Mouse (Mus musculus) right cerebral cortex, postnatal 10 days (tissue): ENCODE data around the gene Sp6.

Experiments
- DNase-seq, 2 experiments: peaks; one replicate each; pipeline ENCODE4 v3.0.0; 2021; ENCODE audit warnings: low spot score in 2 of 2

The Sp6 gene

GRCm38 (mm10) chr11:97021873-97022484, 8.8 kb downstream of the Sp6 start:
- DNase-seq, result peak; percentile 55 to 77

- no peak for DNase-seq
These were observed 11.8 kb downstream of the Sp6 start for GRCm38 (mm10) chr11:97024977-97025376.

GRCm38 (mm10) chr11:97025721-97026344, 12.6 kb downstream of the Sp6 start:
- DNase-seq, result peak; percentile 81 to 90

- peak; percentile 64 to 73 for DNase-seq
These were observed 16.7 kb downstream of the Sp6 start, which contains the start of gene Scrn2 for GRCm38 (mm10) chr11:97029686-97030417. Gene Scrn2 (plus strand): TSS chr11:97029938.

GRCm38 (mm10) chr11:97030426-97030825, 17.2 kb downstream of the Sp6 start:
- DNase-seq, result no peak

GRCm38 (mm10) chr11:97031977-97032376, 18.8 kb downstream of the Sp6 start:
- no peak for DNase-seq

- DNase-seq, result no peak
These were observed 19.3 kb downstream of the Sp6 start for GRCm38 (mm10) chr11:97032499-97032898.

- DNase-seq, result no peak
These were observed 20.6 kb downstream of the Sp6 start for GRCm38 (mm10) chr11:97033781-97034180.

GRCm38 (mm10) chr11:97036141-97036540, 22.9 kb downstream of the Sp6 start:
- DNase-seq, result no peak

- DNase-seq, result no peak
These were observed 25.7 kb downstream of the Sp6 start for GRCm38 (mm10) chr11:97038881-97039280.

- no peak for DNase-seq
These were observed 27.3 kb downstream of the Sp6 start for GRCm38 (mm10) chr11:97040301-97041021.

- DNase-seq, result peak; percentile 92 to 93
These were observed 28.1 kb downstream of the Sp6 start, which contains the start of the genes Lrrc46 and Mrpl10 for GRCm38 (mm10) chr11:97041022-97041899. Gene Lrrc46 (minus strand): TSS chr11:97041407. Gene Mrpl10 (plus strand): TSS chr11:97041560.

GRCm38 (mm10) chr11:97044902-97045301, 31.7 kb downstream of the Sp6 start:
- DNase-seq, result no peak

GRCm38 (mm10) chr11:97045861-97046260, 32.7 kb downstream of the Sp6 start:
- no peak for DNase-seq

- no peak for DNase-seq
These were observed 35.0 kb downstream of the Sp6 start for GRCm38 (mm10) chr11:97048090-97048650.

GRCm38 (mm10) chr11:97049492-97050085, 36.4 kb downstream of the Sp6 start:
- DNase-seq, result no peak

- DNase-seq, result peak; percentile 89 to 91
These were observed 37.2 kb downstream of the Sp6 start, which contains the start of gene Osbpl7 for GRCm38 (mm10) chr11:97050216-97050943. Gene Osbpl7 (plus strand): TSS chr11:97050628.

- DNase-seq, result no peak
These were observed 37.9 kb downstream of the Sp6 start for GRCm38 (mm10) chr11:97050944-97051586.

GRCm38 (mm10) chr11:97052219-97052646, 39.0 kb downstream of the Sp6 start:
- no peak for DNase-seq
